Mouse (Mus musculus): ENCODE results near the gene E2f7. TPM values are rescaled to one million over a fixed set of nuclear protein-coding genes. Genes with fewer than 3 reads are reported as not detected.

E2f7 gene
- total and polyA plus RNA-seq, 3 experiments, result 4.2 to 26.4 (median 16.2) TPM

GRCm38 (mm10) chr10:110832336-110832735 lies 87.1 kb downstream of the E2f7 start:
- Histone ChIP-seq H3K27ac (ENCODE audit: control insufficient read depth, low read depth, low read length) (no peak overlapping the region), H3K4me1 (ENCODE audit: control insufficient read depth in 1 of 2, insufficient read depth in 2 of 2, low read length in 2 of 2) (no peaks in the 10 kb centered on the region), H3K27me3 (ENCODE audit: control insufficient read depth in 1 of 2, insufficient read depth in 2 of 2, low read length in 2 of 2) (peaks cover 0 to 2% of the 10 kb centered on the region in 2 experiments; a peak in 1 of 4 replicates), H3K4me3 (ENCODE audit: control insufficient read depth in 1 of 2, insufficient read depth in 1 of 2, low read depth in 2 of 2, low read length in 2 of 2) (no peak overlapping the region), H3K79me2 (ENCODE audit: control insufficient read depth, insufficient read depth, low read length, poor library complexity) (no peaks in the 10 kb centered on the region), H3K36me3 (ENCODE audit: control insufficient read depth in 1 of 2, insufficient read depth in 2 of 2, low read length in 2 of 2) (no peaks in the 10 kb centered on the region), H3K9ac (ENCODE audit: control insufficient read depth, low read depth, low read length, poor library complexity, severe bottlenecking) (no peak overlapping the region), H3K9me3 (replicated peaks; ENCODE audit: insufficient read depth, low read length) (no peaks in the 10 kb centered on the region)
- no peak for TF ChIP-seq MYC (IDR thresholded peaks at IDR 0.05; ENCODE audit: low read depth, low read length)
- no peak for TF ChIP-seq USF1 (IDR thresholded peaks at IDR 0.05; ENCODE audit: low read depth, low read length)
- no peak for TF ChIP-seq ELF1 (IDR thresholded peaks at IDR 0.05; ENCODE audit: low read depth, low read length)
- TF ChIP-seq MEF2A (IDR thresholded peaks at IDR 0.05; ENCODE audit: extremely low read depth, insufficient replicate concordance, low read depth, low read length, poor library complexity, severe bottlenecking), result no peak
- TF ChIP-seq KAT2A (conservative IDR thresholded peaks at IDR 0.05; ENCODE audit: low read depth, low read length), result no peak
- no peak for TF ChIP-seq CTCF (IDR thresholded peaks at IDR 0.05 in 2 of 3, conservative IDR thresholded peaks at IDR 0.05 in 1 of 3; ENCODE audit: control insufficient read depth in 1 of 3, insufficient read depth in 1 of 3, low read depth in 2 of 3, low read length in 3 of 3, poor library complexity in 1 of 3, severe bottlenecking in 1 of 3)
- DNase-seq (ENCODE audit: low read depth, low spot score), result no peak

- TF ChIP-seq CTCF (IDR thresholded peaks at IDR 0.05 in 2 of 3, conservative IDR thresholded peaks at IDR 0.05 in 1 of 3; ENCODE audit: control insufficient read depth in 1 of 3, insufficient read depth in 1 of 3, low read depth in 2 of 3, low read length in 3 of 3, poor library complexity in 1 of 3, severe bottlenecking in 1 of 3) (no peak), ZNF384 (IDR thresholded peaks at IDR 0.05; ENCODE audit: low read depth, low read length) (no peak), MEF2A (IDR thresholded peaks at IDR 0.05; ENCODE audit: extremely low read depth, insufficient replicate concordance, low read depth, low read length, poor library complexity, severe bottlenecking) (no peak), GATA1 (IDR thresholded peaks at IDR 0.05; ENCODE audit: low read depth, low read length) (no peak), TAL1 (IDR thresholded peaks at IDR 0.05; ENCODE audit: low read length) (no peak), ETS1 (IDR thresholded peaks at IDR 0.05; ENCODE audit: low read depth, low read length) (no peak), ELF1 (IDR thresholded peaks at IDR 0.05; ENCODE audit: low read depth, low read length) (no peak), ZKSCAN1 (IDR thresholded peaks at IDR 0.05; ENCODE audit: low read depth, low read length) (no peak), CHD2 (IDR thresholded peaks at IDR 0.05; ENCODE audit: low read length) (no peak), GABPA (IDR thresholded peaks at IDR 0.05; ENCODE audit: low read depth, low read length) (no peak), CHD1 (IDR thresholded peaks at IDR 0.05; ENCODE audit: low read depth, low read length) (no peak), JUND (IDR thresholded peaks at IDR 0.05; ENCODE audit: low read depth, low read length) (no peak), POLR2AphosphoS5 (IDR thresholded peaks at IDR 0.05; ENCODE audit: borderline replicate concordance, low read depth, low read length) (no peak), MAX (IDR thresholded peaks at IDR 0.05; ENCODE audit: low read length) (no peak), UBTF (IDR thresholded peaks at IDR 0.05; ENCODE audit: borderline replicate concordance, insufficient read depth, low read depth, low read length) (no peak), USF1 (IDR thresholded peaks at IDR 0.05; ENCODE audit: low read depth, low read length) (no peak), POLR2A (IDR thresholded peaks at IDR 0.05; ENCODE audit: control insufficient read depth in 1 of 2, insufficient read depth in 1 of 2, low read depth in 1 of 2, low read length in 2 of 2, poor library complexity in 1 of 2) (no peak)
- Histone ChIP-seq H3K9ac (ENCODE audit: control insufficient read depth, low read depth, low read length, poor library complexity, severe bottlenecking) (no peak overlapping the region), H3K27ac (ENCODE audit: control insufficient read depth, low read depth, low read length) (no peak overlapping the region), H3K4me1 (ENCODE audit: control insufficient read depth in 1 of 2, insufficient read depth in 2 of 2, low read length in 2 of 2) (no peaks in the 10 kb centered on the region), H3K4me3 (ENCODE audit: control insufficient read depth in 1 of 2, insufficient read depth in 1 of 2, low read depth in 2 of 2, low read length in 2 of 2) (no peak overlapping the region), H3K79me2 (ENCODE audit: control insufficient read depth, insufficient read depth, low read length, poor library complexity) (no peaks in the 10 kb centered on the region), H3K36me3 (ENCODE audit: control insufficient read depth in 1 of 2, insufficient read depth in 2 of 2, low read length in 2 of 2) (no peaks in the 10 kb centered on the region), H3K9me3 (replicated peaks; ENCODE audit: insufficient read depth, low read length) (no peaks in the 10 kb centered on the region), H3K27me3 (ENCODE audit: control insufficient read depth in 1 of 2, insufficient read depth in 2 of 2, low read length in 2 of 2) (peaks cover 0 to under 1% of the 10 kb centered on the region in 2 experiments; a peak in 1 of 4 replicates)
- DNase-seq (ENCODE audit: low read depth, low spot score), result no peak
Observed at GRCm38 (mm10) chr10:110835115-110835806, 90.0 kb downstream of the E2f7 start.

Other genes starting within 250 kb of the E2f7 start
- 4.8 and 8.3 TPM in 2 replicates for gene Csrp2, start 174.3 kb downstream of the E2f7 start, total RNA-seq (2012; rRNA removed)
- gene Csrp2, start 174.3 kb downstream of the E2f7 start, polyA plus RNA-seq (2012; ENCODE audit: insufficient read depth in 1 of 2, insufficient read length in 2 of 2, low read depth in 1 of 2, low replicate concordance in 2 of 2, missing spikeins in 1 of 2), result 10 to 100 TPM in 1 of 2 experiments, not detected in 1; 19.6 TPM